Mouse (Mus musculus): ENCODE measurements around the gene Mdp1. TPM values are rescaled to one million over a fixed set of nuclear protein-coding genes. Genes with fewer than 3 reads are reported as not detected.

Gene Mdp1
- polyA plus RNA-seq (2014; fragmentation: Nextera tagmentation; extraction: Ambion mirVana), result 54.8 and 55.8 TPM in 2 replicates

GRCm38 (mm10) chr14:55659960-55660573 lies at the start of gene Mdp1:
Mdp1 (minus strand) TSS chr14:55660508.
- Histone ChIP-seq H3K9ac (replicated peaks; ENCODE audit: low read depth, low read length) (peak within 1 kb of the TSS; percentile 69), H3K27me3 (ENCODE audit: control insufficient read depth, insufficient read depth, low read length) (no peaks in the 10 kb centered on the region), H3K27ac (ENCODE audit: low read length) (peak within 1 kb of the TSS; percentile 61; the same call in 1 of the 2 replicates), H3K4me2 (replicated peaks; ENCODE audit: low read depth, low read length) (peak within 1 kb of the TSS; percentile 54), H3K9me3 (ENCODE audit: control insufficient read depth, low read depth, low read length) (no peaks in the 10 kb centered on the region), H3K4me1 (ENCODE audit: control insufficient read depth, insufficient read depth, low read length) (0 out of 2 replicates have a peak, but pooled peaks cover 6% of the 10 kb centered on the region), H3K36me3 (ENCODE audit: control insufficient read depth, insufficient read depth, low read length) (peaks cover 28% of the 10 kb centered on the region), H3K4me3 (ENCODE audit: low read depth, low read length) (peak within 1 kb of the TSS; percentile 84)
- WGBS, result under 1% methylated on average over 39 of the region's 39 CpGs
- ATAC-seq (ENCODE audit: insufficient number of reproducible peaks, insufficient read depth, low FRiP score, low read depth), result peak; percentile 92

- no peaks in the 10 kb centered on the region for H3K36me3 ChIP-seq (ENCODE audit: control insufficient read depth, insufficient read depth, low read length)
- no peak overlapping the region for H3K4me3 ChIP-seq (ENCODE audit: low read depth, low read length)
- H3K27ac ChIP-seq (ENCODE audit: low read length), result no peak overlapping the region
- H3K4me2 ChIP-seq (replicated peaks; ENCODE audit: low read depth, low read length), result no peak overlapping the region
- no peaks in the 10 kb centered on the region for H3K9me3 ChIP-seq (ENCODE audit: control insufficient read depth, low read depth, low read length)
- H3K27me3 ChIP-seq (ENCODE audit: control insufficient read depth, insufficient read depth, low read length), result no peaks in the 10 kb centered on the region
- no peak for ATAC-seq (ENCODE audit: insufficient number of reproducible peaks, insufficient read depth, low FRiP score, low read depth)
- H3K4me1 ChIP-seq (ENCODE audit: control insufficient read depth, insufficient read depth, low read length), result no peaks in the 10 kb centered on the region; the same call in 1 of the 2 replicates
- WGBS, result 74% methylated on average over 4 of the region's 4 CpGs
- no peak overlapping the region for H3K9ac ChIP-seq (replicated peaks; ENCODE audit: low read depth, low read length)
These were observed 49.2 kb upstream of the Mdp1 start for GRCm38 (mm10) chr14:55709509-55709908.

GRCm38 (mm10) chr14:55707397-55707796 lies 47.1 kb upstream of the Mdp1 start:
- Histone ChIP-seq H3K4me3 (ENCODE audit: low read depth, low read length) (no peak overlapping the region), H3K27me3 (ENCODE audit: control insufficient read depth, insufficient read depth, low read length) (no peaks in the 10 kb centered on the region), H3K4me2 (replicated peaks; ENCODE audit: low read depth, low read length) (no peak overlapping the region), H3K9ac (replicated peaks; ENCODE audit: low read depth, low read length) (no peak overlapping the region), H3K27ac (ENCODE audit: low read length) (no peak overlapping the region), H3K9me3 (ENCODE audit: control insufficient read depth, low read depth, low read length) (no peaks in the 10 kb centered on the region), H3K36me3 (ENCODE audit: control insufficient read depth, insufficient read depth, low read length) (no peaks in the 10 kb centered on the region), H3K4me1 (ENCODE audit: control insufficient read depth, insufficient read depth, low read length) (no peaks in the 10 kb centered on the region)
- WGBS, result 67% methylated on average over 5 of the region's 5 CpGs
- no peak for ATAC-seq (ENCODE audit: insufficient number of reproducible peaks, insufficient read depth, low FRiP score, low read depth)

- Histone ChIP-seq H3K36me3 (ENCODE audit: control insufficient read depth, insufficient read depth, low read length) (no peaks in the 10 kb centered on the region), H3K4me1 (ENCODE audit: control insufficient read depth, insufficient read depth, low read length) (no peaks in the 10 kb centered on the region), H3K9me3 (ENCODE audit: control insufficient read depth, low read depth, low read length) (no peaks in the 10 kb centered on the region), H3K4me2 (replicated peaks; ENCODE audit: low read depth, low read length) (no peak overlapping the region), H3K9ac (replicated peaks; ENCODE audit: low read depth, low read length) (no peak overlapping the region), H3K4me3 (ENCODE audit: low read depth, low read length) (no peak overlapping the region), H3K27ac (ENCODE audit: low read length) (no peak overlapping the region), H3K27me3 (ENCODE audit: control insufficient read depth, insufficient read depth, low read length) (no peaks in the 10 kb centered on the region)
- 86% methylated on average over 8 of the region's 8 CpGs for WGBS
- ATAC-seq (ENCODE audit: insufficient number of reproducible peaks, insufficient read depth, low FRiP score, low read depth), result no peak
These were observed 45.8 kb upstream of the Mdp1 start for GRCm38 (mm10) chr14:55706051-55706600.

- Histone ChIP-seq H3K4me1 (ENCODE audit: control insufficient read depth, insufficient read depth, low read length) (no peaks in the 10 kb centered on the region), H3K27ac (ENCODE audit: low read length) (no peak overlapping the region), H3K9me3 (ENCODE audit: control insufficient read depth, low read depth, low read length) (no peaks in the 10 kb centered on the region), H3K27me3 (ENCODE audit: control insufficient read depth, insufficient read depth, low read length) (no peaks in the 10 kb centered on the region), H3K9ac (replicated peaks; ENCODE audit: low read depth, low read length) (no peak overlapping the region), H3K36me3 (ENCODE audit: control insufficient read depth, insufficient read depth, low read length) (no peaks in the 10 kb centered on the region), H3K4me3 (ENCODE audit: low read depth, low read length) (no peak overlapping the region), H3K4me2 (replicated peaks; ENCODE audit: low read depth, low read length) (no peak overlapping the region)
- WGBS, result 46% methylated on average over 6 of the region's 6 CpGs
- no peak for ATAC-seq (ENCODE audit: insufficient number of reproducible peaks, insufficient read depth, low FRiP score, low read depth)
These were observed 42.5 kb upstream of the Mdp1 start for GRCm38 (mm10) chr14:55702761-55703160.

GRCm38 (mm10) chr14:55701131-55701530 lies 40.8 kb upstream of the Mdp1 start:
- no peak overlapping the region for H3K4me3 ChIP-seq (ENCODE audit: low read depth, low read length)
- H3K36me3 ChIP-seq (ENCODE audit: control insufficient read depth, insufficient read depth, low read length), result no peaks in the 10 kb centered on the region
- H3K9ac ChIP-seq (replicated peaks; ENCODE audit: low read depth, low read length), result no peak overlapping the region
- no peaks in the 10 kb centered on the region for H3K9me3 ChIP-seq (ENCODE audit: control insufficient read depth, low read depth, low read length)
- H3K27me3 ChIP-seq (ENCODE audit: control insufficient read depth, insufficient read depth, low read length), result no peaks in the 10 kb centered on the region
- H3K4me2 ChIP-seq (replicated peaks; ENCODE audit: low read depth, low read length), result no peak overlapping the region
- no peak overlapping the region for H3K27ac ChIP-seq (ENCODE audit: low read length)
- WGBS, result 67% methylated on average over 9 of the region's 9 CpGs
- no peak for ATAC-seq (ENCODE audit: insufficient number of reproducible peaks, insufficient read depth, low FRiP score, low read depth)
- no peaks in the 10 kb centered on the region for H3K4me1 ChIP-seq (ENCODE audit: control insufficient read depth, insufficient read depth, low read length)

- no peaks in the 10 kb centered on the region for H3K36me3 ChIP-seq (ENCODE audit: control insufficient read depth, insufficient read depth, low read length)
- ATAC-seq (ENCODE audit: insufficient number of reproducible peaks, insufficient read depth, low FRiP score, low read depth), result no peak
- no peak overlapping the region for H3K27ac ChIP-seq (ENCODE audit: low read length)
- H3K27me3 ChIP-seq (ENCODE audit: control insufficient read depth, insufficient read depth, low read length), result no peaks in the 10 kb centered on the region
- H3K4me2 ChIP-seq (replicated peaks; ENCODE audit: low read depth, low read length), result no peak overlapping the region
- H3K9ac ChIP-seq (replicated peaks; ENCODE audit: low read depth, low read length), result no peak overlapping the region
- 80% methylated on average over 4 of the region's 4 CpGs for WGBS
- H3K4me1 ChIP-seq (ENCODE audit: control insufficient read depth, insufficient read depth, low read length), result no peaks in the 10 kb centered on the region
- H3K4me3 ChIP-seq (ENCODE audit: low read depth, low read length), result no peak overlapping the region
- no peaks in the 10 kb centered on the region for H3K9me3 ChIP-seq (ENCODE audit: control insufficient read depth, low read depth, low read length)
These were observed 36.9 kb upstream of the Mdp1 start for GRCm38 (mm10) chr14:55697226-55697625.

GRCm38 (mm10) chr14:55689433-55689832 lies 29.1 kb upstream of the Mdp1 start:
- no peak overlapping the region for H3K27ac ChIP-seq (ENCODE audit: low read length)
- no peaks in the 10 kb centered on the region for H3K4me1 ChIP-seq (ENCODE audit: control insufficient read depth, insufficient read depth, low read length)
- no peaks in the 10 kb centered on the region for H3K9me3 ChIP-seq (ENCODE audit: control insufficient read depth, low read depth, low read length)
- no peak overlapping the region for H3K9ac ChIP-seq (replicated peaks; ENCODE audit: low read depth, low read length)
- no peak overlapping the region for H3K4me3 ChIP-seq (ENCODE audit: low read depth, low read length)
- no peaks in the 10 kb centered on the region for H3K36me3 ChIP-seq (ENCODE audit: control insufficient read depth, insufficient read depth, low read length)
- no peaks in the 10 kb centered on the region for H3K27me3 ChIP-seq (ENCODE audit: control insufficient read depth, insufficient read depth, low read length)
- H3K4me2 ChIP-seq (replicated peaks; ENCODE audit: low read depth, low read length), result no peak overlapping the region
- ATAC-seq (ENCODE audit: insufficient number of reproducible peaks, insufficient read depth, low FRiP score, low read depth), result no peak
- 66% methylated on average over 10 of the region's 10 CpGs for WGBS

Data from stomach, embryonic 14.5 days (tissue).